Mouse (Mus musculus) heart, embryonic 13.5 days (tissue): ENCODE results near the gene Trpc4ap. TPM values are rescaled to one million over a fixed set of nuclear protein-coding genes. Genes with fewer than 3 reads are reported as not detected.

Experiments
- ATAC-seq: fragments of 200-750 bp; cut with Nextera tagmentation; 2 replicates; pipeline ENCODE4 v1.8.0; 2017; ENCODE audit warnings: moderate TSS enrichment; ENCODE audit not compliant: insufficient number of reproducible peaks, low FRiP score, low TSS enrichment; ENCODE audit errors: extremely low read depth
- H3K27ac ChIP-seq: fragments of 300-500 bp; sonication (generic); replicated peaks from 2 replicates; pipeline ENCODE4 v1.5.1; 2015; ENCODE audit warnings: moderate library complexity, mild to moderate bottlenecking, inconsistent platforms
- H3K27me3 ChIP-seq: fragments of 300-500 bp; sonication (generic); replicated peaks from 2 replicates; pipeline ENCODE4 v1.6.1; 2015; ENCODE audit warnings: mild to moderate bottlenecking, inconsistent platforms
- H3K36me3 ChIP-seq: fragments of 300-500 bp; sonication (generic); 2 replicates; pipeline ENCODE4 v1.6.1; 2015; ENCODE audit warnings: mild to moderate bottlenecking, inconsistent platforms
- H3K4me1 ChIP-seq: fragments of 300-500 bp; sonication (generic); 2 replicates; pipeline ENCODE4 v1.6.1; 2015; ENCODE audit warnings: inconsistent platforms
- H3K4me2 ChIP-seq: fragments of 300-500 bp; sonication (generic); 2 replicates; pipeline ENCODE4 v1.6.1; 2015; ENCODE audit warnings: inconsistent platforms, mild to moderate bottlenecking, moderate library complexity
- H3K4me3 ChIP-seq: fragments of 300-500 bp; sonication (generic); 2 replicates; pipeline ENCODE4 v1.5.1; 2015; ENCODE audit warnings: moderate library complexity, mild to moderate bottlenecking, inconsistent platforms
- H3K9ac ChIP-seq: fragments of 300-500 bp; sonication (generic); 2 replicates; pipeline ENCODE4 v1.6.1; 2015; ENCODE audit warnings: inconsistent platforms, mild to moderate bottlenecking, moderate library complexity
- H3K9me3 ChIP-seq: fragments of 300-500 bp; sonication (generic); 2 replicates; pipeline ENCODE4 v1.6.1; 2016; ENCODE audit warnings: inconsistent platforms
- WGBS: fragments of 180-500 bp; shearing (Covaris S2); methylation state at CpG from one replicate; pipeline ENCODE4 v1.1.7; 2015; ENCODE audit warnings: mixed read lengths; 5-methylcytosine and 5-hydroxymethylcytosine counted together
- polyA plus RNA-seq: library from polyadenylated mRNA; unstranded; fragments of >200 nt; fragmentation: Nextera tagmentation; extraction: Ambion mirVana; gene quantifications from 2 replicates; pipeline ENCODE4 v1.2.1, GENCODE M21; 2015

Gene Trpc4ap
- polyA plus RNA-seq, 1 experiment from 2014 or later = 93.9 TPM

- Histone ChIP-seq H3K4me1 (peaks cover 23% of the 10 kb centered on the region), H3K9ac (peak overlapping the region; percentile 91), H3K27me3 (no peaks in the 10 kb centered on the region), H3K4me3 (peak overlapping the region; percentile 94), H3K36me3 (peaks cover 14% of the 10 kb centered on the region), H3K9me3 (no peaks in the 10 kb centered on the region), H3K4me2 (peak overlapping the region; percentile 86), H3K27ac (peak overlapping the region; percentile 88)
- ATAC-seq = no peak
- WGBS = 6% methylated on average over 8 of the region's 8 CpGs
These were observed 855 bp downstream of the Trpc4ap start for GRCm38 (mm10) chr2:155691336-155691722.

- no peaks in the 10 kb centered on the region for H3K27me3 ChIP-seq
- H3K4me2 ChIP-seq = no peak overlapping the region
- H3K4me3 ChIP-seq = no peak overlapping the region
- peaks cover 24% of the 10 kb centered on the region for H3K36me3 ChIP-seq
- H3K27ac ChIP-seq = no peak overlapping the region
- ATAC-seq = no peak
- WGBS = 77% methylated on average over 4 of the region's 4 CpGs
- no peaks in the 10 kb centered on the region for H3K9me3 ChIP-seq
- peaks cover 25% of the 10 kb centered on the region for H3K4me1 ChIP-seq
- H3K9ac ChIP-seq = no peak overlapping the region
These were observed 3.0 kb downstream of the Trpc4ap start for GRCm38 (mm10) chr2:155689211-155689610.

GRCm38 (mm10) chr2:155687746-155688145, 4.4 kb downstream of the Trpc4ap start:
- H3K4me2 ChIP-seq = no peak overlapping the region
- H3K27ac ChIP-seq = no peak overlapping the region
- H3K9ac ChIP-seq = no peak overlapping the region
- H3K4me3 ChIP-seq = no peak overlapping the region
- no peaks in the 10 kb centered on the region for H3K9me3 ChIP-seq
- no peaks in the 10 kb centered on the region for H3K27me3 ChIP-seq
- H3K4me1 ChIP-seq = peaks cover 25% of the 10 kb centered on the region
- ATAC-seq = no peak
- 93% methylated on average over 11 of the region's 11 CpGs for WGBS
- H3K36me3 ChIP-seq = peaks cover 29% of the 10 kb centered on the region

GRCm38 (mm10) chr2:155686572-155686971, 5.6 kb downstream of the Trpc4ap start:
- Histone ChIP-seq H3K4me2 (no peak overlapping the region), H3K27me3 (no peaks in the 10 kb centered on the region), H3K9ac (no peak overlapping the region), H3K27ac (no peak overlapping the region), H3K4me3 (no peak overlapping the region), H3K36me3 (peaks cover 29% of the 10 kb centered on the region), H3K9me3 (no peaks in the 10 kb centered on the region), H3K4me1 (peaks cover 25% of the 10 kb centered on the region)
- ATAC-seq = no peak
- 68% methylated on average over 5 of the region's 5 CpGs for WGBS

- H3K4me3 ChIP-seq = no peak overlapping the region
- no peak for ATAC-seq
- H3K36me3 ChIP-seq = peaks cover 29% of the 10 kb centered on the region
- 90% methylated on average over 5 of the region's 5 CpGs for WGBS
- H3K27me3 ChIP-seq = no peaks in the 10 kb centered on the region
- no peak overlapping the region for H3K4me2 ChIP-seq
- no peak overlapping the region for H3K27ac ChIP-seq
- H3K9me3 ChIP-seq = no peaks in the 10 kb centered on the region
- H3K4me1 ChIP-seq = peaks cover 5% of the 10 kb centered on the region; the same call in 1 of the 2 replicates
- no peak overlapping the region for H3K9ac ChIP-seq
These were observed 8.4 kb downstream of the Trpc4ap start for GRCm38 (mm10) chr2:155683821-155684220.

GRCm38 (mm10) chr2:155683137-155683536, 9.0 kb downstream of the Trpc4ap start:
- H3K27me3 ChIP-seq = no peaks in the 10 kb centered on the region
- H3K4me1 ChIP-seq = peaks cover 5% of the 10 kb centered on the region; the same call in 1 of the 2 replicates
- no peak overlapping the region for H3K4me3 ChIP-seq
- H3K36me3 ChIP-seq = peaks cover 29% of the 10 kb centered on the region
- H3K9ac ChIP-seq = no peak overlapping the region
- H3K4me2 ChIP-seq = no peak overlapping the region
- ATAC-seq = no peak
- no peaks in the 10 kb centered on the region for H3K9me3 ChIP-seq
- 64% methylated on average over 3 of the region's 3 CpGs for WGBS
- no peak overlapping the region for H3K27ac ChIP-seq

- Histone ChIP-seq H3K27ac (no peak overlapping the region), H3K4me1 (peaks cover 5% of the 10 kb centered on the region; the same call in 1 of the 2 replicates), H3K4me2 (no peak overlapping the region), H3K4me3 (no peak overlapping the region), H3K9me3 (no peaks in the 10 kb centered on the region), H3K36me3 (peaks cover 19% of the 10 kb centered on the region), H3K27me3 (no peaks in the 10 kb centered on the region), H3K9ac (no peak overlapping the region)
- WGBS = 89% methylated on average over 2 of the region's 2 CpGs
- ATAC-seq = no peak
These were observed 10.3 kb downstream of the Trpc4ap start for GRCm38 (mm10) chr2:155681874-155682273.

- WGBS = 74% methylated on average over 8 of the region's 8 CpGs
- H3K4me2 ChIP-seq = no peak overlapping the region
- no peak overlapping the region for H3K27ac ChIP-seq
- ATAC-seq = no peak
- peaks cover under 1% of the 10 kb centered on the region; the same call in 1 of the 2 replicates for H3K4me1 ChIP-seq
- no peaks in the 10 kb centered on the region for H3K27me3 ChIP-seq
- H3K9ac ChIP-seq = no peak overlapping the region
- no peak overlapping the region for H3K4me3 ChIP-seq
- peaks cover 14% of the 10 kb centered on the region for H3K36me3 ChIP-seq
- no peaks in the 10 kb centered on the region for H3K9me3 ChIP-seq
These were observed 11.0 kb downstream of the Trpc4ap start for GRCm38 (mm10) chr2:155681194-155681593.

- WGBS = 72% methylated on average over 5 of the region's 5 CpGs
- no peaks in the 10 kb centered on the region for H3K9me3 ChIP-seq
- H3K9ac ChIP-seq = no peak overlapping the region
- no peak overlapping the region for H3K4me3 ChIP-seq
- H3K27ac ChIP-seq = no peak overlapping the region
- H3K36me3 ChIP-seq = peaks cover 11% of the 10 kb centered on the region
- no peaks in the 10 kb centered on the region for H3K27me3 ChIP-seq
- no peaks in the 10 kb centered on the region; the same call in 1 of the 2 replicates for H3K4me1 ChIP-seq
- H3K4me2 ChIP-seq = no peak overlapping the region
- no peak for ATAC-seq
These were observed 11.6 kb downstream of the Trpc4ap start for GRCm38 (mm10) chr2:155680591-155680990.

GRCm38 (mm10) chr2:155679586-155680110, 12.5 kb downstream of the Trpc4ap start:
- H3K27ac ChIP-seq = no peak overlapping the region
- ATAC-seq = no peak
- WGBS = 85% methylated on average over 4 of the region's 4 CpGs
- no peak overlapping the region for H3K4me3 ChIP-seq
- H3K4me2 ChIP-seq = no peak overlapping the region
- no peaks in the 10 kb centered on the region for H3K9me3 ChIP-seq
- peaks cover 9% of the 10 kb centered on the region; the same call in 1 of the 2 replicates for H3K36me3 ChIP-seq
- no peaks in the 10 kb centered on the region for H3K27me3 ChIP-seq
- no peak overlapping the region for H3K9ac ChIP-seq
- H3K4me1 ChIP-seq = peaks cover 8% of the 10 kb centered on the region

- H3K4me3 ChIP-seq = no peak overlapping the region
- peaks cover 29% of the 10 kb centered on the region for H3K36me3 ChIP-seq
- H3K27ac ChIP-seq = no peak overlapping the region
- no peak overlapping the region for H3K4me2 ChIP-seq
- H3K9me3 ChIP-seq = no peaks in the 10 kb centered on the region
- ATAC-seq = no peak
- H3K27me3 ChIP-seq = no peaks in the 10 kb centered on the region
- H3K9ac ChIP-seq = no peak overlapping the region
- WGBS = 48% methylated on average over 4 of the region's 4 CpGs
- peaks cover 16% of the 10 kb centered on the region for H3K4me1 ChIP-seq
These were observed 17.1 kb downstream of the Trpc4ap start for GRCm38 (mm10) chr2:155675118-155675517.

GRCm38 (mm10) chr2:155673546-155673945, 18.6 kb downstream of the Trpc4ap start:
- Histone ChIP-seq H3K9ac (no peak overlapping the region), H3K4me1 (peaks cover 16% of the 10 kb centered on the region), H3K27ac (no peak overlapping the region), H3K4me2 (no peak overlapping the region), H3K27me3 (no peaks in the 10 kb centered on the region), H3K9me3 (no peaks in the 10 kb centered on the region), H3K4me3 (no peak overlapping the region), H3K36me3 (peaks cover 39% of the 10 kb centered on the region)
- ATAC-seq = no peak
- 41% methylated on average over 2 of the region's 2 CpGs for WGBS
